Mouse (Mus musculus) forebrain, postnatal 0 days (tissue): Measurements from ENCODE around the gene Rhebl1. TPM values are rescaled to one million over a fixed set of nuclear protein-coding genes. Genes with fewer than 3 reads are reported as not detected.

ENCODE experiments used
- ATAC-seq: fragments of 200-750 bp; cut with Nextera tagmentation; 2 replicates; pipeline ENCODE4 v1.8.0; 2017; ENCODE audit warnings: mild to moderate bottlenecking, moderate library complexity
- DNase-seq: peaks from one replicate; pipeline ENCODE4 v3.0.0-alpha.2; 2015
- H3K27ac ChIP-seq: fragments of 300-500 bp; sonication (generic); 2 replicates; pipeline ENCODE4 v1.5.1; 2014; ENCODE audit warnings: low read depth, mild to moderate bottlenecking, antibody characterized with exemption, low read length, moderate library complexity, mixed read lengths
- H3K27me3 ChIP-seq: fragments of 300-500 bp; sonication (generic); 2 replicates; pipeline ENCODE4 v1.6.1; 2014; ENCODE audit warnings: mild to moderate bottlenecking, low read length, mixed read lengths; ENCODE audit not compliant: insufficient read depth
- H3K36me3 ChIP-seq: fragments of 300-500 bp; sonication (generic); 2 replicates; pipeline ENCODE4 v1.6.1; 2014; ENCODE audit warnings: mild to moderate bottlenecking, moderate library complexity; ENCODE audit not compliant: insufficient read depth
- H3K4me1 ChIP-seq: fragments of 300-500 bp; sonication (generic); 2 replicates; pipeline ENCODE4 v1.6.1; 2014; ENCODE audit warnings: antibody characterized with exemption; ENCODE audit not compliant: insufficient read depth
- H3K4me2 ChIP-seq: fragments of 300-500 bp; sonication (generic); 2 replicates; pipeline ENCODE4 v1.6.1; 2014; ENCODE audit warnings: low read depth, mild to moderate bottlenecking, moderate library complexity
- H3K4me3 ChIP-seq: fragments of 300-500 bp; sonication (generic); 2 replicates; pipeline ENCODE4 v1.5.1; 2014; ENCODE audit warnings: low read depth, low read length, mixed read lengths
- H3K9ac ChIP-seq: fragments of 300-500 bp; sonication (generic); 2 replicates; pipeline ENCODE4 v1.6.1; 2014; ENCODE audit warnings: mild to moderate bottlenecking
- H3K9me3 ChIP-seq: fragments of 300-500 bp; sonication (generic); 2 replicates; pipeline ENCODE4 v1.6.1; 2016; ENCODE audit warnings: low read length
- CTCF ChIP-seq: sonication (generic); IDR thresholded peaks from 2 replicates; pipeline ENCODE4 v1.5.1; 2016; ENCODE audit warnings: antibody characterized with exemption, control low read depth, low read depth
- WGBS: fragments of 180-500 bp; shearing (Covaris S2); extraction: QIAGEN DNeasy Blood & Tissue Kit; methylation state at CpG from one replicate; pipeline ENCODE4 v1.1.7; 2014; 5-methylcytosine and 5-hydroxymethylcytosine counted together
- polyA plus RNA-seq: library from polyadenylated mRNA; unstranded; fragments of >200 nt; fragmentation: Nextera tagmentation; extraction: Ambion mirVana; gene quantifications from 2 replicates; pipeline ENCODE4 v1.2.1, GENCODE M21; 2015
- total RNA-seq: library from RNA; depleted of rRNA; stranded (reverse); fragments of >200 nt; gene quantifications from 2 replicates; pipeline ENCODE4 v1.2.3, GENCODE M21; 2014

Gene Rhebl1
- total and polyA plus RNA-seq, 2 experiments from 2014 or later = 16.5 to 34.1 TPM

- peaks cover 69% of the 10 kb centered on the region for H3K27me3 ChIP-seq
- peak overlapping the region; percentile 40 for H3K9ac ChIP-seq
- 0 out of 2 replicates have a peak, but pooled peaks cover 3% of the 10 kb centered on the region for H3K4me1 ChIP-seq
- no peaks in the 10 kb centered on the region for H3K9me3 ChIP-seq
- ATAC-seq = 0 out of 2 replicates have a peak, but pooled peaks have one; percentile 10
- 0 out of 2 replicates have a peak overlapping the region, but pooled peaks have one; percentile 4 for H3K27ac ChIP-seq
- no peaks in the 10 kb centered on the region for H3K36me3 ChIP-seq
- H3K4me2 ChIP-seq = peak overlapping the region; percentile 94
- no peak for DNase-seq
- TF ChIP-seq CTCF = no peak
- H3K4me3 ChIP-seq = peak overlapping the region; percentile 50
- whole genome bisulfite sequencing = 4% methylated on average over 41 of the region's 41 CpGs
Measured at GRCm38 (mm10) chr15:98895635-98896589, 1.6 kb upstream of the Rhebl1 start.

- Histone ChIP-seq H3K27ac (no peak overlapping the region), H3K9ac (peak overlapping the region; percentile 40), H3K4me3 (peak overlapping the region; percentile 50), H3K36me3 (no peaks in the 10 kb centered on the region), H3K9me3 (no peaks in the 10 kb centered on the region), H3K4me2 (peak overlapping the region; percentile 94), H3K4me1 (0 out of 2 replicates have a peak, but pooled peaks cover 3% of the 10 kb centered on the region), H3K27me3 (peaks cover 69% of the 10 kb centered on the region)
- DNase-seq = peak; percentile 39
- WGBS = 5% methylated on average over 38 of the region's 38 CpGs
- no peak for TF ChIP-seq CTCF
- no peak for ATAC-seq
Measured at GRCm38 (mm10) chr15:98894746-98895634, 650 bp upstream of the Rhebl1 start.

- Histone ChIP-seq H3K9me3 (no peaks in the 10 kb centered on the region), H3K4me2 (no peak overlapping the region), H3K36me3 (no peaks in the 10 kb centered on the region), H3K4me3 (no peak overlapping the region), H3K27me3 (peaks cover 55% of the 10 kb centered on the region), H3K4me1 (0 out of 2 replicates have a peak, but pooled peaks cover 3% of the 10 kb centered on the region), H3K9ac (no peak overlapping the region), H3K27ac (no peak overlapping the region)
- no peak for TF ChIP-seq CTCF
- 45% methylated on average over 4 of the region's 4 CpGs for WGBS
- DNase-seq = no peak
- no peak for ATAC-seq
Measured at GRCm38 (mm10) chr15:98893036-98893435, 1.3 kb downstream of the Rhebl1 start.

- H3K4me1 ChIP-seq = 0 out of 2 replicates have a peak, but pooled peaks cover 3% of the 10 kb centered on the region
- no peaks in the 10 kb centered on the region for H3K36me3 ChIP-seq
- TF ChIP-seq CTCF = peak; percentile 96
- H3K27me3 ChIP-seq = peaks cover 46% of the 10 kb centered on the region
- no peak overlapping the region for H3K4me2 ChIP-seq
- no peak overlapping the region for H3K9ac ChIP-seq
- DNase-seq (peak; percentile 85), ATAC-seq (peak; percentile 92)
- WGBS = 47% methylated on average over 6 of the region's 6 CpGs
- H3K27ac ChIP-seq = no peak overlapping the region
- no peaks in the 10 kb centered on the region for H3K9me3 ChIP-seq
- H3K4me3 ChIP-seq = no peak overlapping the region
Measured at GRCm38 (mm10) chr15:98891907-98892606, 2.3 kb downstream of the Rhebl1 start.

GRCm38 (mm10) chr15:98891198-98891742 is 3.1 kb downstream of the Rhebl1 start:
- Histone ChIP-seq H3K4me1 (0 out of 2 replicates have a peak, but pooled peaks cover 3% of the 10 kb centered on the region), H3K27ac (no peak overlapping the region), H3K9ac (no peak overlapping the region), H3K4me2 (peak overlapping the region; percentile 21; the same call in 1 of the 2 replicates), H3K4me3 (no peak overlapping the region), H3K36me3 (no peaks in the 10 kb centered on the region), H3K27me3 (peaks cover 38% of the 10 kb centered on the region), H3K9me3 (no peaks in the 10 kb centered on the region)
- no peak for TF ChIP-seq CTCF
- 10% methylated on average over 19 of the region's 19 CpGs for WGBS
- ATAC-seq (no peak), DNase-seq (no peak)

GRCm38 (mm10) chr15:98887526-98887925 is 6.8 kb downstream of the Rhebl1 start:
- Histone ChIP-seq H3K4me3 (no peak overlapping the region), H3K9me3 (no peaks in the 10 kb centered on the region), H3K9ac (no peak overlapping the region), H3K27me3 (0 out of 2 replicates have a peak, but pooled peaks cover 8% of the 10 kb centered on the region), H3K4me1 (no peaks in the 10 kb centered on the region), H3K27ac (no peak overlapping the region), H3K36me3 (no peaks in the 10 kb centered on the region), H3K4me2 (no peak overlapping the region)
- 71% methylated on average over 7 of the region's 7 CpGs for WGBS
- DNase-seq (no peak), ATAC-seq (no peak)
- no peak for TF ChIP-seq CTCF
